Comparison of ENCODE assay signal across 8 mouse cellular contexts in genomic region chr17:74394855-74395254, GRCm38 (mm10). TPM values are rescaled to one million over a fixed set of nuclear protein-coding genes. Genes with fewer than 3 reads are reported as not detected.
DNase-seq lines count a peak whose midpoint lies in the region; ATAC-seq and TF ChIP-seq lines count a peak whose summit lies in the region.

No protein-coding gene starts in this region.

- 30% methylated on average over 16 of the region's 16 CpGs for WGBS in hindbrain, postnatal 0 days
- 21% methylated on average over 16 of the region's 16 CpGs for WGBS in stomach, embryonic 16.5 days

- no peaks in the 10 kb centered on the region; the same call in 1 of the 2 replicates for H3K36me3 ChIP-seq in hindbrain, postnatal 0 days (ENCODE audit: insufficient read depth, low read length)
- H3K36me3 ChIP-seq in stomach, embryonic 16.5 days (ENCODE audit: control insufficient read depth, insufficient read depth, low read length) = no peaks in the 10 kb centered on the region

- peaks cover 7% of the 10 kb centered on the region; the same call in 1 of the 2 replicates for H3K4me1 ChIP-seq in hindbrain, postnatal 0 days (ENCODE audit: insufficient read depth, low read length)
- H3K4me1 ChIP-seq in stomach, embryonic 16.5 days (ENCODE audit: control insufficient read depth, insufficient read depth, low read length) = peaks cover 6% of the 10 kb centered on the region; the same call in 1 of the 2 replicates

- H3K27ac ChIP-seq in hindbrain, postnatal 0 days = 0 out of 2 replicates have a peak overlapping the region, but pooled peaks have one; percentile 90
- H3K27ac ChIP-seq in stomach, embryonic 16.5 days (ENCODE audit: low read length) = peak overlapping the region; percentile 78

- peak overlapping the region; percentile 76 for H3K9ac ChIP-seq in hindbrain, postnatal 0 days (replicated peaks; ENCODE audit: low read length)
- H3K9ac ChIP-seq in stomach, embryonic 16.5 days (ENCODE audit: low read length) = peak overlapping the region; percentile 99

- H3K4me2 ChIP-seq in hindbrain, postnatal 0 days (ENCODE audit: low read depth, low read length) = peak overlapping the region; percentile 72
- H3K4me2 ChIP-seq in stomach, embryonic 16.5 days (ENCODE audit: low read depth, low read length) = peak overlapping the region; percentile 69

- no peaks in the 10 kb centered on the region for H3K27me3 ChIP-seq in hindbrain, postnatal 0 days (ENCODE audit: insufficient read depth, low read length)
- no peaks in the 10 kb centered on the region for H3K27me3 ChIP-seq in stomach, embryonic 16.5 days (ENCODE audit: control insufficient read depth, insufficient read depth, low read length)

- no peak for TF ChIP-seq CTCF in hindbrain, postnatal 0 days (IDR thresholded peaks at IDR 0.05; ENCODE audit: low read depth)

- ATAC-seq in hindbrain, postnatal 0 days = peak; percentile 6; the same call in 1 of the 2 replicates
- peak; percentile 15; the same call in 1 of the 2 replicates for ATAC-seq in stomach, embryonic 16.5 days (ENCODE audit: insufficient read depth, low FRiP score)

- H3K9me3 ChIP-seq in hindbrain, postnatal 0 days (ENCODE audit: low read length) = no peaks in the 10 kb centered on the region
- H3K9me3 ChIP-seq in stomach, embryonic 16.5 days (replicated peaks; ENCODE audit: control insufficient read depth, low read length) = no peaks in the 10 kb centered on the region

- DNase-seq in cerebellum, adult 11-12 months = peak; percentile 18
- DNase-seq in cerebellum, postnatal 36 days = no peak
- DNase-seq in thymus, postnatal 14 days = peak; percentile 13
- no peak for DNase-seq in thymus, postnatal 0 days (ENCODE audit: low spot score)
- DNase-seq in hindbrain, postnatal 0 days (ENCODE audit: low spot score) = no peak
- peak; percentile 6 for DNase-seq in lung, postnatal 36 days
- no peak for DNase-seq in gastrocnemius, postnatal 25 days

- H3K4me3 ChIP-seq in hindbrain, postnatal 0 days (ENCODE audit: low read length) = peak overlapping the region; percentile 79
- H3K4me3 ChIP-seq in stomach, embryonic 16.5 days (replicated peaks; ENCODE audit: low read length) = peak overlapping the region; percentile 93

RNA-seq across cellular contexts. Expression of gene Slc30a6, which starts 0.6 kb away (rescaled TPM):
- 29.1 and 30.5 TPM in 2 replicates for polyA plus RNA-seq in thymus, postnatal 0 days (2015; fragmentation: Nextera tagmentation; extraction: Ambion mirVana)
- 22.1 and 23.5 TPM in 2 replicates for total RNA-seq in hindbrain, postnatal 0 days (2014; rRNA removed)
- 25.6 and 26.9 TPM in 2 replicates for polyA plus RNA-seq in hindbrain, postnatal 0 days (2015; fragmentation: Nextera tagmentation; extraction: Ambion mirVana)
- polyA plus RNA-seq in stomach, embryonic 16.5 days (2015; fragmentation: Nextera tagmentation; extraction: Ambion mirVana) = 37.7 and 42.5 TPM in 2 replicates
- total RNA-seq in gastrocnemius, postnatal 25 days (2021) = 1 to 10 TPM; 5.9 to 6.1 TPM

RNA-seq across cellular contexts. Expression of gene Spast, which starts 56.1 kb away (rescaled TPM):
- polyA plus RNA-seq in thymus, postnatal 0 days (2015; fragmentation: Nextera tagmentation; extraction: Ambion mirVana) = 14.9 and 15.8 TPM in 2 replicates
- total RNA-seq in hindbrain, postnatal 0 days (2014; rRNA removed) = 92.2 and 96.7 TPM in 2 replicates
- 24.4 and 25.3 TPM in 2 replicates for polyA plus RNA-seq in hindbrain, postnatal 0 days (2015; fragmentation: Nextera tagmentation; extraction: Ambion mirVana)
- 11.3 and 11.7 TPM in 2 replicates for polyA plus RNA-seq in stomach, embryonic 16.5 days (2015; fragmentation: Nextera tagmentation; extraction: Ambion mirVana)
- 10 to 100 TPM; 40.0 to 42.5 TPM for total RNA-seq in gastrocnemius, postnatal 25 days (2021)

Comparison
In these comparisons a context has a peak if more than half of its experiments do, and no peak if none do; other contexts are left out.
1. DNase-seq: peak in cerebellum, adult 11-12 months (single experiment), thymus, postnatal 14 days (single experiment) and lung, postnatal 36 days (single experiment); none in cerebellum, postnatal 36 days (0 of 2), thymus, postnatal 0 days (single experiment), hindbrain, postnatal 0 days (single experiment) and gastrocnemius, postnatal 25 days (single experiment).